Mouse (Mus musculus) C2C12 (cell line): ENCODE results near the gene Gm15217.

Experiments used
- CEBPB ChIP-seq: IDR thresholded peaks from one replicate; pipeline ENCODE4 v1.6.1; 2011; ENCODE audit warnings: low read depth, mild to moderate bottlenecking, control low read depth, moderate library complexity
- CTCF ChIP-seq: IDR thresholded peaks from one replicate; pipeline ENCODE4 v1.5.1; 2011; ENCODE audit not compliant: control insufficient read depth, insufficient read depth, insufficient read length
- MAX ChIP-seq: IDR thresholded peaks from one replicate; pipeline ENCODE4 v1.6.1; 2011; ENCODE audit warnings: mild to moderate bottlenecking, control low read depth
- MYOG ChIP-seq: IDR thresholded peaks from one replicate; pipeline ENCODE4 v1.6.1; 2011; ENCODE audit not compliant: control insufficient read depth, insufficient read length; ENCODE audit errors: extremely low read depth
- USF1 ChIP-seq: IDR thresholded peaks from one replicate; pipeline ENCODE4 v1.6.1; 2011; ENCODE audit warnings: low read depth, mild to moderate bottlenecking, control low read depth, moderate library complexity

DNA sequence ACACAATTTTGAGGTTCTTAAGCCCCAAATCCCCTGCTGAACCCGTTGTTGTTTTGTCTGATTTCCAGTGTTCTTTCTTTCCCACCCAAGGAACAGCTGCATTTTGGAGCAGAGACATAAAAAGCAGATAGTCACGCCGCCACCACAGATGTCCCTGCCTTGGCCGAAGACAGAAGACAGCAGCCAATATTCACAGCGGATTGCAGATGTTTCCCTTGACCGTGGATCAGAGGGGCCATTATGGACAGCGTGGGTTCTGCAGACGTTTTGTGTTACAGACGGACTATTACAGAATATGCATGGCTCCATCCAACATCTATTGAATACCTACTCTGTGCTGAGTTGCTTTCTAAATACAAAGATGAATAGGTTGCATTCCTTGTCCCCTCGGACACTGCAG is 29.8 kb downstream of the Gm15217 start:
- TF ChIP-seq CTCF (no peak), MAX (no peak), CEBPB (no peak), USF1 (no peak), MYOG (no peak)
